Mouse (Mus musculus): ENCODE data around the gene Cutc.

GRCm38 (mm10) chr19:43770584-43770983, 17.8 kb downstream of the Cutc start:
- TF ChIP-seq GATA1 (IDR thresholded peaks at IDR 0.05; ENCODE audit: borderline replicate concordance, low read length), result no peak
- TF ChIP-seq FLI1 (IDR thresholded peaks at IDR 0.05; ENCODE audit: low read length), result no peak

All from megakaryocyte, embryonic 14.5 days (primary cell).